Mouse (Mus musculus) embryonic facial prominence, embryonic 14.5 days (tissue): ENCODE measurements around the gene Exoc8. TPM values are rescaled to one million over a fixed set of nuclear protein-coding genes. Genes with fewer than 3 reads are reported as not detected.

Experiments used
- ATAC-seq: fragments of 200-750 bp; cut with Nextera tagmentation; 2 replicates; pipeline ENCODE4 v1.8.0; 2017; ENCODE audit warnings: low read depth, moderate number of reproducible peaks, moderate TSS enrichment
- DNase-seq: peaks from one replicate; pipeline ENCODE4 v3.0.0-alpha.2; 2015; ENCODE audit warnings: low spot score
- H3K27ac ChIP-seq: fragments of 300-500 bp; sonication (generic); replicated peaks from 2 replicates; pipeline ENCODE4 v1.5.1; 2014; ENCODE audit warnings: low read depth, mild to moderate bottlenecking, low read length, moderate library complexity
- H3K27me3 ChIP-seq: fragments of 300-500 bp; sonication (generic); replicated peaks from 2 replicates; pipeline ENCODE4 v1.6.1; 2014; ENCODE audit warnings: low read length; ENCODE audit not compliant: control insufficient read depth, insufficient read depth
- H3K36me3 ChIP-seq: fragments of 300-500 bp; sonication (generic); 2 replicates; pipeline ENCODE4 v1.6.1; 2014; ENCODE audit warnings: low read length, mixed read lengths; ENCODE audit not compliant: control insufficient read depth, insufficient read depth
- H3K4me1 ChIP-seq: fragments of 300-500 bp; sonication (generic); 2 replicates; pipeline ENCODE4 v1.6.1; 2014; ENCODE audit warnings: antibody characterized with exemption, low read length; ENCODE audit not compliant: control insufficient read depth, insufficient read depth
- H3K4me2 ChIP-seq: fragments of 300-500 bp; sonication (generic); 2 replicates; pipeline ENCODE4 v1.6.1; 2014; ENCODE audit warnings: low read depth, mild to moderate bottlenecking, low read length, moderate library complexity, mixed read lengths
- H3K4me3 ChIP-seq: fragments of 300-500 bp; sonication (generic); 2 replicates; pipeline ENCODE4 v1.5.1; 2014; ENCODE audit warnings: low read depth, mild to moderate bottlenecking, low read length
- H3K9ac ChIP-seq: fragments of 300-500 bp; sonication (generic); 2 replicates; pipeline ENCODE4 v1.6.1; 2014; ENCODE audit warnings: low read depth, mild to moderate bottlenecking, low read length, moderate library complexity, mixed read lengths
- H3K9me3 ChIP-seq: fragments of 300-500 bp; sonication (generic); 2 replicates; pipeline ENCODE4 v1.6.1; 2016; ENCODE audit warnings: low read length; ENCODE audit not compliant: control insufficient read depth
- WGBS: fragments of 180-500 bp; shearing (Covaris S2); extraction: QIAGEN DNeasy Blood & Tissue Kit; methylation state at CpG from one replicate; pipeline ENCODE4 v1.1.7; 2014; 5-methylcytosine and 5-hydroxymethylcytosine counted together
- polyA plus RNA-seq: library from polyadenylated mRNA; unstranded; fragments of >200 nt; fragmentation: Nextera tagmentation; extraction: Ambion mirVana; gene quantifications from 2 replicates; pipeline ENCODE4 v1.2.1, GENCODE M21; 2014

Gene Exoc8
- polyA plus RNA-seq: 5.4 and 7.2 TPM in 2 replicates

- Histone ChIP-seq H3K9me3 (no peaks in the 10 kb centered on the region), H3K4me1 (peaks cover 13% of the 10 kb centered on the region), H3K27me3 (no peaks in the 10 kb centered on the region), H3K9ac (peak within 1 kb of the TSS; percentile 82), H3K36me3 (peaks cover 54% of the 10 kb centered on the region), H3K27ac (peak within 1 kb of the TSS; percentile 70), H3K4me3 (peak within 1 kb of the TSS; percentile 90), H3K4me2 (peak within 1 kb of the TSS; percentile 91)
- DNase-seq (peak; percentile 97), ATAC-seq (peak; percentile 93)
- under 1% methylated on average over 75 of the region's 114 CpGs for WGBS
These were observed at the start of gene Exoc8, which contains the start of gene Sprtn for GRCm38 (mm10) chr8:124897386-124898250. TSS of gene Exoc8 (minus strand) at chr8:124897705. TSS of gene Sprtn (plus strand) at chr8:124897886.

- Histone ChIP-seq H3K4me2 (no peak overlapping the region), H3K36me3 (peaks cover 7% of the 10 kb centered on the region; the same call in 1 of the 2 replicates), H3K4me3 (no peak overlapping the region), H3K9me3 (no peaks in the 10 kb centered on the region), H3K27ac (no peak overlapping the region), H3K27me3 (no peaks in the 10 kb centered on the region), H3K9ac (no peak overlapping the region), H3K4me1 (peaks cover 10% of the 10 kb centered on the region)
- ATAC-seq (no peak), DNase-seq (peak; percentile 52)
- 52% methylated on average over 7 of the region's 7 CpGs for WGBS
These were observed 46.9 kb upstream of the Exoc8 start for GRCm38 (mm10) chr8:124944406-124944805.

- H3K27ac ChIP-seq: no peak overlapping the region
- 96% methylated on average over 6 of the region's 6 CpGs for WGBS
- DNase-seq (no peak), ATAC-seq (no peak)
- no peak overlapping the region for H3K4me3 ChIP-seq
- peaks cover 10% of the 10 kb centered on the region for H3K4me1 ChIP-seq
- no peaks in the 10 kb centered on the region for H3K27me3 ChIP-seq
- H3K36me3 ChIP-seq: peaks cover 13% of the 10 kb centered on the region
- no peak overlapping the region for H3K4me2 ChIP-seq
- no peak overlapping the region for H3K9ac ChIP-seq
- no peaks in the 10 kb centered on the region for H3K9me3 ChIP-seq
These were observed 46.3 kb upstream of the Exoc8 start for GRCm38 (mm10) chr8:124943801-124944200.

GRCm38 (mm10) chr8:124937293-124937692 is 39.8 kb upstream of the Exoc8 start:
- Histone ChIP-seq H3K27ac (no peak overlapping the region), H3K4me3 (no peak overlapping the region), H3K9ac (no peak overlapping the region), H3K4me2 (no peak overlapping the region), H3K9me3 (no peaks in the 10 kb centered on the region), H3K4me1 (no peaks in the 10 kb centered on the region), H3K36me3 (peaks cover 19% of the 10 kb centered on the region), H3K27me3 (no peaks in the 10 kb centered on the region)
- 95% methylated on average over 4 of the region's 4 CpGs for WGBS
- ATAC-seq: no peak
- no peak for DNase-seq

- H3K4me2 ChIP-seq: no peak overlapping the region
- no peaks in the 10 kb centered on the region for H3K4me1 ChIP-seq
- ATAC-seq (no peak), DNase-seq (no peak)
- no peak overlapping the region for H3K27ac ChIP-seq
- WGBS: 96% methylated on average over 10 of the region's 10 CpGs
- H3K27me3 ChIP-seq: no peaks in the 10 kb centered on the region
- H3K9ac ChIP-seq: no peak overlapping the region
- no peak overlapping the region for H3K4me3 ChIP-seq
- H3K36me3 ChIP-seq: peaks cover 17% of the 10 kb centered on the region
- no peaks in the 10 kb centered on the region for H3K9me3 ChIP-seq
These were observed 39.2 kb upstream of the Exoc8 start for GRCm38 (mm10) chr8:124936699-124937098.

GRCm38 (mm10) chr8:124935116-124935515 is 37.6 kb upstream of the Exoc8 start:
- no peak overlapping the region for H3K9ac ChIP-seq
- ATAC-seq (no peak), DNase-seq (no peak)
- H3K36me3 ChIP-seq: peaks cover 14% of the 10 kb centered on the region
- H3K9me3 ChIP-seq: no peaks in the 10 kb centered on the region
- no peak overlapping the region for H3K4me3 ChIP-seq
- WGBS: 91% methylated on average over 5 of the region's 5 CpGs
- no peaks in the 10 kb centered on the region for H3K4me1 ChIP-seq
- H3K27me3 ChIP-seq: no peaks in the 10 kb centered on the region
- H3K27ac ChIP-seq: no peak overlapping the region
- H3K4me2 ChIP-seq: no peak overlapping the region

GRCm38 (mm10) chr8:124932435-124932834 is 34.9 kb upstream of the Exoc8 start:
- Histone ChIP-seq H3K9me3 (no peaks in the 10 kb centered on the region), H3K36me3 (0 out of 2 replicates have a peak, but pooled peaks cover 7% of the 10 kb centered on the region), H3K4me3 (no peak overlapping the region), H3K4me1 (no peaks in the 10 kb centered on the region), H3K9ac (no peak overlapping the region), H3K4me2 (no peak overlapping the region), H3K27me3 (no peaks in the 10 kb centered on the region), H3K27ac (no peak overlapping the region)
- no peak for DNase-seq
- 86% methylated on average over 3 of the region's 3 CpGs for WGBS
- no peak for ATAC-seq

GRCm38 (mm10) chr8:124930649-124931048 is 33.1 kb upstream of the Exoc8 start:
- no peak overlapping the region for H3K4me3 ChIP-seq
- H3K9ac ChIP-seq: no peak overlapping the region
- 0 out of 2 replicates have a peak, but pooled peaks cover 7% of the 10 kb centered on the region for H3K36me3 ChIP-seq
- H3K27ac ChIP-seq: no peak overlapping the region
- ATAC-seq (no peak), DNase-seq (no peak)
- no peak overlapping the region for H3K4me2 ChIP-seq
- WGBS: 87% methylated on average over 4 of the region's 4 CpGs
- no peaks in the 10 kb centered on the region for H3K4me1 ChIP-seq
- H3K9me3 ChIP-seq: no peaks in the 10 kb centered on the region
- H3K27me3 ChIP-seq: no peaks in the 10 kb centered on the region
